Mouse (Mus musculus) hindbrain, embryonic 10.5 days (tissue): ENCODE data around the gene Carmil1. TPM values are rescaled to one million over a fixed set of nuclear protein-coding genes. Genes with fewer than 3 reads are reported as not detected.

Source experiments
- DNase-seq: peaks from one replicate; pipeline ENCODE4 v3.0.0-alpha.2; 2017; ENCODE audit warnings: low spot score
- H3K27ac ChIP-seq: fragments of 300-500 bp; sonication (generic); 2 replicates; pipeline ENCODE4 v1.5.1; 2016; ENCODE audit warnings: mild to moderate bottlenecking, moderate library complexity
- H3K27me3 ChIP-seq: fragments of 300-500 bp; sonication (generic); 2 replicates; pipeline ENCODE4 v1.6.1; 2016; ENCODE audit warnings: mild to moderate bottlenecking; ENCODE audit not compliant: poor library complexity, insufficient read depth, severe bottlenecking
- H3K36me3 ChIP-seq: fragments of 300-500 bp; sonication (generic); 2 replicates; pipeline ENCODE4 v1.6.1; 2016; ENCODE audit warnings: mild to moderate bottlenecking, moderate library complexity
- H3K4me1 ChIP-seq: fragments of 300-500 bp; sonication (generic); replicated peaks from 2 replicates; pipeline ENCODE4 v1.6.1; 2016; ENCODE audit warnings: mild to moderate bottlenecking
- H3K4me3 ChIP-seq: fragments of 300-500 bp; sonication (generic); 2 replicates; pipeline ENCODE4 v1.5.1; 2016; ENCODE audit warnings: mild to moderate bottlenecking, moderate library complexity
- H3K9me3 ChIP-seq: fragments of 300-500 bp; sonication (generic); 2 replicates; pipeline ENCODE4 v1.6.1; 2016; ENCODE audit warnings: mild to moderate bottlenecking, moderate library complexity
- WGBS: fragments of 180-500 bp; shearing (Covaris S2); methylation state at CpG from one replicate; pipeline ENCODE4 v1.1.7; 2016; 5-methylcytosine and 5-hydroxymethylcytosine counted together
- polyA plus RNA-seq: library from polyadenylated mRNA; unstranded; fragments of >200 nt; fragmentation: Nextera tagmentation; extraction: Ambion mirVana; gene quantifications from 2 replicates; pipeline ENCODE4 v1.2.1, GENCODE M21; 2016

Gene Carmil1
- polyA plus RNA-seq, 1 experiment from 2014 or later, result 20.0 TPM

DNA sequence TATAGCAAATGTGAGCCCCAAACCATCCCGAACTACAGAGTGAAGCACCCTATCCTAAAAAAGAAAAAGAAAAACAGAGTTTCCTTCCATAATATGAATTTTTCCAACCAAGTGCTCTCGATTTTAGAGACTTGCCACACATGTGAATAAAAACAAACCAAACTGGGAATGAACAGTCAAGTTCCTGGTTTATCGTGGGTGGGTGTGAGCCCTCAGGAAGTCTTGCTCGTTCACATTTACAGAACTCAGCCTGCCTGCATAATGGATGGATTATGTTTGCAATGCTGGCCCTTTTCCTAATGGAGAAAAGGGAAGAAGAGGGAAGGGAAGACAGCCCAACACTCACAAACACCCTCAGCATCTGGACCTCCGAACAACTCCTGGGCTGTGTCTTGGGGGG, 32.7 kb downstream of the Carmil1 start:
- no peak for DNase-seq
- peaks cover 7% of the 10 kb centered on the region; the same call in 1 of the 2 replicates for H3K4me1 ChIP-seq
- no peaks in the 10 kb centered on the region for H3K27me3 ChIP-seq
- no peak overlapping the region for H3K27ac ChIP-seq
- no peaks in the 10 kb centered on the region for H3K9me3 ChIP-seq
- no peaks in the 10 kb centered on the region for H3K36me3 ChIP-seq
- H3K4me3 ChIP-seq, result no peak overlapping the region
- WGBS, result 86% methylated on average over 5 of the region's 5 CpGs

DNA sequence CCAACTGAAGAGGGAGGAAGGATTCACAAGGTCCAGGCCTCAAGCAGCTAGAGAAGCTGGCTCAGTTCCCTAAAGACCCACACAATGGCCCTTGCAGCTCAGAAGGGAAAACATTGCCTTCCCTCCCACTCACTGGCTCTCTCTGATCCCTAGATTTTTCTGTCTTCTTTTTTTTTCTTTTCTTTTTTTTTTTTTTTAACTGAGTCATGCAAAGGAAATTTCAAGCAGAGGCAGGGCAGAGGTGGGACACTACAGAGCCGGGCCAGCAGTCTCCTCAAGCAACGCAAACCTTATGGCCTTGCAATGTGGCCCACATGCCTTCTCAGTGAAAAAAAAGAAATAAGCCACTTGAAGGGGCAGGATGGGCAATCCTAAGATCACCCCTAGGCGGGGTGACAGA, 33.2 kb downstream of the Carmil1 start:
- Histone ChIP-seq H3K9me3 (no peaks in the 10 kb centered on the region), H3K36me3 (no peaks in the 10 kb centered on the region), H3K27me3 (no peaks in the 10 kb centered on the region), H3K4me1 (peaks cover 7% of the 10 kb centered on the region; the same call in 1 of the 2 replicates), H3K4me3 (no peak overlapping the region), H3K27ac (no peak overlapping the region)
- WGBS, result 72% methylated on average over 3 of the region's 3 CpGs
- DNase-seq, result no peak

DNA sequence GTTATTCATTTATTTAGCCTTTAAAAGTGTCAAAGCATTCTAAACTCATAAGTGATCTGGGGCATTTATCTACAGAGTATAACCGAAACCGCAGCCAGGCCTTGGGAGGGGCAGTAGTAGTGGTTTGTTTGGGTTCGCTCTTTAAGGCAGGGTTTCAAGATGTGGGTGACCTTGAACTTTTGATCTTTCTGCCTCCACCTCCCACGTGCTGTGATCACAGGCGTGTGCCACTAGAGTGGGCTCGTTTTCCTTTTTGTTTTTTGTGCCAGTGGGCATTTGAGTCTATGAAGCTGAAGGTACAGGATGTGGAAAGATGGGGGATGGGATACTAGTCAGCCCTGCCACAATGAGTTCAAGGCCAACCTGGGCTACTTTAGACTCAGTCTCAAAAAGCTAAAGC, 34.3 kb downstream of the Carmil1 start:
- H3K4me1 ChIP-seq, result peaks cover 7% of the 10 kb centered on the region; the same call in 1 of the 2 replicates
- no peaks in the 10 kb centered on the region for H3K27me3 ChIP-seq
- DNase-seq, result no peak
- no peaks in the 10 kb centered on the region for H3K36me3 ChIP-seq
- WGBS, result 92% methylated on average over 6 of the region's 6 CpGs
- H3K27ac ChIP-seq, result no peak overlapping the region
- no peaks in the 10 kb centered on the region for H3K9me3 ChIP-seq
- no peak overlapping the region for H3K4me3 ChIP-seq

DNA sequence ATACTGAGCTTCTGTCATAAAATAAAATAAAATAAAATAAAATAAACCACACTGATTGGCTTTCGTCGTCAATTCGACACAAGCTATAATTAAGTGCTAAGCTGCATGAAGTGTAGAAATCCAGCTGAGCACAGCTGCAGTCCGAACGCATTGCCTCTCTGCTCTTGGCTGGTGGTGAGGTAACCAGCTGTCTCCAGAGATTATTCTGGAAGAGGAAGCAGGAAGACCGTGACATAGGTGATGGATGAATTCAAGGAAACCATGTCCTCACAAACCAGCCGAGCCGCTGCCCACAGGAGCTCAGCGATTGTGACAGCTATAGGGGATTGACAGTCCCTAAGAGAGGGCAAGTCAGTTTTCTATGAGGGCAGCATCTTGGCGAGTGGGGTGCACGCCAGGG, 36.0 kb downstream of the Carmil1 start:
- WGBS, result 80% methylated on average over 11 of the region's 11 CpGs
- Histone ChIP-seq H3K36me3 (no peaks in the 10 kb centered on the region), H3K4me1 (no peaks in the 10 kb centered on the region), H3K9me3 (no peaks in the 10 kb centered on the region), H3K27ac (no peak overlapping the region), H3K27me3 (no peaks in the 10 kb centered on the region), H3K4me3 (no peak overlapping the region)
- no peak for DNase-seq

GRCm38 (mm10) chr13:24243964-24244363, 36.6 kb downstream of the Carmil1 start:
- H3K27ac ChIP-seq, result no peak overlapping the region
- 76% methylated on average over 4 of the region's 4 CpGs for WGBS
- no peaks in the 10 kb centered on the region for H3K4me1 ChIP-seq
- no peaks in the 10 kb centered on the region for H3K9me3 ChIP-seq
- no peak overlapping the region for H3K4me3 ChIP-seq
- H3K27me3 ChIP-seq, result no peaks in the 10 kb centered on the region
- DNase-seq, result no peak
- H3K36me3 ChIP-seq, result no peaks in the 10 kb centered on the region

DNA sequence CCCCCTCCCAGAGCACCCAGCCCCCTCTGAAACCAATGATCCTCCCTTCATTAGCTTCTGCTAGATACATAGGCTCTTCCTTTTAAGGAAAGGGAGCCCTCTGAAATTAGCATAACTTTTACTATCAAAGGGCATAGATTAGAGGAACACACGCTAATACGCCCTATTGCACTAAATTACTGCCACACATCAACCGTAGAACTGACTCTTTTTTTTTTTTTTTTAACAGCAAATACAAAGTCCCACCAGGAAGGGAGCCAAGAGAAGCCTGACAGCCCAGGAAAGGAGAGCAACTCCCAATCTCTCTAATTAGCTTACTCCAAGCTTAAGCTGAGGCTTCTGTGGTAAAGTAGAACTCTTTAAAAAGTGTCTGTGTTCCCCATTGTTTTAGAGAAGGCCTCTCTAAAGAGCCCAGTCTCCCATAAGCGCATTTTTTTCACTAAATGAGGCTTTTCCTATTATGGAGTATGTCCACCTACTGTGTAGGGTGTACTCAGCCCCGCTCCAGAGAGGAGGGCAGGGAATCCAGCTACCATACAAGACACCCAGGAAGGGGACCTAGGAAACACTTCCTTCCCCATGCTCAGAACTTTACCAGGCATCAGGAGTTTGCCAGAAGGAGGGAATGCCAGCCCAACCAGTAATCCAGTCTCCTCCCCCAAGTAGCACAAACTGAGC, 38.0 kb downstream of the Carmil1 start:
- H3K36me3 ChIP-seq, result no peaks in the 10 kb centered on the region
- 73% methylated on average over 5 of the region's 5 CpGs for WGBS
- H3K27me3 ChIP-seq, result no peaks in the 10 kb centered on the region
- no peaks in the 10 kb centered on the region for H3K9me3 ChIP-seq
- DNase-seq, result no peak
- H3K4me1 ChIP-seq, result no peaks in the 10 kb centered on the region
- H3K27ac ChIP-seq, result no peak overlapping the region
- no peak overlapping the region for H3K4me3 ChIP-seq

DNA sequence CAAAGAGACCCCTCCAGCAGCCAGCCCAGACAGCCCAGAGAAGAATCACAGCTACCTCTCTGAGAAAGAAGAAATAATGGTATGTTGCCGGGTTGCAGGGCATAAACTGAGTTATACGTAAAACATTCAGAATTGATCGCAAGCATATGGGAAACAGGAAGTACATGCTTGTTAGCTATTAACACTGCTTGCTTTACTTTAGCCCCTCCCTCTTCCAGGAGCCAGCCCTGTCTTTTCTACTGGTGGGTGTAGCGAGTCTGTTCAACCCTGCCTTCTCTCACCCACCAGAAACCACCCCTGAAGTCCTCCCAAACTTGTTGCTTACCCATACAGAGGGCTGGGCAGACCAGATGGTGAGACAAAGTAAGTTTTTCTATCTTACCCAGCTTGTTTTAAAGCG, 39.4 kb downstream of the Carmil1 start:
- H3K4me3 ChIP-seq, result no peak overlapping the region
- H3K27ac ChIP-seq, result no peak overlapping the region
- 87% methylated on average over 5 of the region's 5 CpGs for WGBS
- H3K36me3 ChIP-seq, result no peaks in the 10 kb centered on the region
- H3K27me3 ChIP-seq, result no peaks in the 10 kb centered on the region
- H3K9me3 ChIP-seq, result no peaks in the 10 kb centered on the region
- H3K4me1 ChIP-seq, result no peaks in the 10 kb centered on the region
- DNase-seq, result no peak

DNA sequence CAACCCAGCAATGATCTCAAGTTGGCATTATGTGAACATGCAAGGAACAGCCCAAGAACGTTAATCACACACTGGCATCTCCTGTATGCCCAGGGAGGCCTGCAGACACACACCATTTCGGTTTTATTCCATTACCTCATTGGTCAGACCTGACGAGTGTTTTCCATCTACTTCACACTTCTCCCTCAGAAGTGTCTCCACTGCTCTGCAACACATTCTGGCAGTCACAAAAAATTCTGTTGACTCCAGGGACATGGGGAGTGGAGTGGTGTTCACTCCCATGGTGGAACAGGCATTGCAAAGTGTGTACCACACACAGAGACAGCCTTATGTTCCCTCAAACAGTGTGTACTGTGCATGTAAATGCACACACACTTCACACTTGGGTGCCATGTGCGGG, 40.2 kb downstream of the Carmil1 start:
- Histone ChIP-seq H3K4me1 (no peaks in the 10 kb centered on the region), H3K4me3 (no peak overlapping the region), H3K27me3 (no peaks in the 10 kb centered on the region), H3K36me3 (no peaks in the 10 kb centered on the region), H3K9me3 (no peaks in the 10 kb centered on the region), H3K27ac (no peak overlapping the region)
- WGBS, result 89% methylated on average over 4 of the region's 4 CpGs
- no peak for DNase-seq

GRCm38 (mm10) chr13:24238456-24239120, 42.0 kb downstream of the Carmil1 start:
- Histone ChIP-seq H3K9me3 (no peaks in the 10 kb centered on the region), H3K27ac (no peak overlapping the region), H3K4me1 (no peaks in the 10 kb centered on the region), H3K36me3 (no peaks in the 10 kb centered on the region), H3K27me3 (no peaks in the 10 kb centered on the region), H3K4me3 (no peak overlapping the region)
- DNase-seq, result no peak
- 87% methylated on average over 3 of the region's 3 CpGs for whole genome bisulfite sequencing

- Histone ChIP-seq H3K27ac (no peak overlapping the region), H3K4me1 (0 out of 2 replicates have a peak, but pooled peaks cover 4% of the 10 kb centered on the region), H3K36me3 (no peaks in the 10 kb centered on the region), H3K9me3 (no peaks in the 10 kb centered on the region), H3K4me3 (no peak overlapping the region), H3K27me3 (no peaks in the 10 kb centered on the region)
- no peak for DNase-seq
- WGBS, result 87% methylated on average over 4 of the region's 4 CpGs
Observed at GRCm38 (mm10) chr13:24236736-24237135, 43.9 kb downstream of the Carmil1 start.

DNA sequence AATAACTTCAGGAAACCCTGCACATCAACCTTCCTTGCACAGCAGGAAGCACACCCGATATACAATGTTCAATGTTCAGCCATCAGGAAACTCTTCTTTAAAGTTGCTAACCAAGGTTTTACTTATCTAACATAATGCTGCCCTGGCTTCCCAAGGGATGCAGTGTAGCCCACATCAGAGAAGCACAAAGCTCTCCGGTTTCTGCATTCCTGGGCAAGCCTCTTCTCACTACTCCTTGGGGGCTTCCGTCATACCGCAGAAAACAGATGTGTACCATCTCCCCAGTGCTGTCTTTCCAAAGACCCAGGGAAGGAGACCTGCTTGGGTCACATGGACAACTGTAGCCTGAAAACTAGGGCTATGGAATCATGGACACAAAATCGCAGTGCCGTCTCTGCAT, 47.8 kb downstream of the Carmil1 start:
- Histone ChIP-seq H3K27ac (no peak overlapping the region), H3K27me3 (no peaks in the 10 kb centered on the region), H3K36me3 (no peaks in the 10 kb centered on the region), H3K4me3 (no peak overlapping the region), H3K4me1 (0 out of 2 replicates have a peak, but pooled peaks cover 4% of the 10 kb centered on the region), H3K9me3 (peaks cover 6% of the 10 kb centered on the region)
- no peak for DNase-seq
- 83% methylated on average over 6 of the region's 6 CpGs for WGBS

GRCm38 (mm10) chr13:24231746-24232483, 48.7 kb downstream of the Carmil1 start:
- Histone ChIP-seq H3K4me3 (no peak overlapping the region), H3K27me3 (no peaks in the 10 kb centered on the region), H3K4me1 (0 out of 2 replicates have a peak, but pooled peaks cover 4% of the 10 kb centered on the region), H3K9me3 (peaks cover 6% of the 10 kb centered on the region), H3K36me3 (no peaks in the 10 kb centered on the region), H3K27ac (no peak overlapping the region)
- no peak for DNase-seq
- 90% methylated on average over 10 of the region's 10 CpGs for WGBS

DNA sequence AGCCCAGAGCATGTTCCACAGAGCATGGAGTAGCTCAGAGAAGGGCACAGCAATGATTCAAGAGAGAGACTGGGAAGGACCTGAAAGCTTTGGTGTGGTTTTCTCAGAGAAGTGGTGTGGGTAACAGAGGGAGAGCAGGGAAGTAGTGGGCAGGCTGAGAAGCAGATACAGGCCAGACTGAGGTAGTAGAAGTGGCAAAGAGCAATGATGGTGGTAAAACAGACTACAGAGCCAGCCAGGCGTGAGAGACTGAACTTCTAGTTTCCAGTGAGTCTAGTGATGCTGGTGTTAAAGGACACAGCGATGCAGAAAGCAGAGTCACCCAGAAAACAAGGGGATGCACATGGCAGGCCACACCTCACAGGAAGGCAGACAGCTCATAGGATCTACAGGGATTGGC, 49.4 kb downstream of the Carmil1 start:
- Histone ChIP-seq H3K4me1 (0 out of 2 replicates have a peak, but pooled peaks cover 4% of the 10 kb centered on the region), H3K27me3 (no peaks in the 10 kb centered on the region), H3K9me3 (peaks cover 11% of the 10 kb centered on the region), H3K4me3 (no peak overlapping the region), H3K36me3 (0 out of 2 replicates have a peak, but pooled peaks cover 3% of the 10 kb centered on the region), H3K27ac (no peak overlapping the region)
- no peak for DNase-seq
- WGBS, result 93% methylated on average over 2 of the region's 2 CpGs
